Mouse (Mus musculus) forebrain, postnatal 0 days (tissue): ENCODE data around the gene Clasp2. TPM values are rescaled to one million over a fixed set of nuclear protein-coding genes. Genes with fewer than 3 reads are reported as not detected.

ENCODE experiments used
- ATAC-seq: fragments of 200-750 bp; cut with Nextera tagmentation; 2 replicates; pipeline ENCODE4 v1.8.0; 2017; ENCODE audit warnings: mild to moderate bottlenecking, moderate library complexity
- DNase-seq: peaks from one replicate; pipeline ENCODE4 v3.0.0-alpha.2; 2015
- H3K27ac ChIP-seq: fragments of 300-500 bp; sonication (generic); 2 replicates; pipeline ENCODE4 v1.5.1; 2014; ENCODE audit warnings: low read depth, mild to moderate bottlenecking, antibody characterized with exemption, low read length, moderate library complexity, mixed read lengths
- H3K27me3 ChIP-seq: fragments of 300-500 bp; sonication (generic); 2 replicates; pipeline ENCODE4 v1.6.1; 2014; ENCODE audit warnings: mild to moderate bottlenecking, low read length, mixed read lengths; ENCODE audit not compliant: insufficient read depth
- H3K36me3 ChIP-seq: fragments of 300-500 bp; sonication (generic); 2 replicates; pipeline ENCODE4 v1.6.1; 2014; ENCODE audit warnings: mild to moderate bottlenecking, moderate library complexity; ENCODE audit not compliant: insufficient read depth
- H3K4me1 ChIP-seq: fragments of 300-500 bp; sonication (generic); 2 replicates; pipeline ENCODE4 v1.6.1; 2014; ENCODE audit warnings: antibody characterized with exemption; ENCODE audit not compliant: insufficient read depth
- H3K4me2 ChIP-seq: fragments of 300-500 bp; sonication (generic); 2 replicates; pipeline ENCODE4 v1.6.1; 2014; ENCODE audit warnings: low read depth, mild to moderate bottlenecking, moderate library complexity
- H3K4me3 ChIP-seq: fragments of 300-500 bp; sonication (generic); 2 replicates; pipeline ENCODE4 v1.5.1; 2014; ENCODE audit warnings: low read depth, low read length, mixed read lengths
- H3K9ac ChIP-seq: fragments of 300-500 bp; sonication (generic); 2 replicates; pipeline ENCODE4 v1.6.1; 2014; ENCODE audit warnings: mild to moderate bottlenecking
- H3K9me3 ChIP-seq: fragments of 300-500 bp; sonication (generic); 2 replicates; pipeline ENCODE4 v1.6.1; 2016; ENCODE audit warnings: low read length
- CTCF ChIP-seq: sonication (generic); IDR thresholded peaks from 2 replicates; pipeline ENCODE4 v1.5.1; 2016; ENCODE audit warnings: antibody characterized with exemption, control low read depth, low read depth
- WGBS: fragments of 180-500 bp; shearing (Covaris S2); extraction: QIAGEN DNeasy Blood & Tissue Kit; methylation state at CpG from one replicate; pipeline ENCODE4 v1.1.7; 2014; 5-methylcytosine and 5-hydroxymethylcytosine counted together
- polyA plus RNA-seq: library from polyadenylated mRNA; unstranded; fragments of >200 nt; fragmentation: Nextera tagmentation; extraction: Ambion mirVana; gene quantifications from 2 replicates; pipeline ENCODE4 v1.2.1, GENCODE M21; 2015
- total RNA-seq: library from RNA; depleted of rRNA; stranded (reverse); fragments of >200 nt; gene quantifications from 2 replicates; pipeline ENCODE4 v1.2.3, GENCODE M21; 2014

Clasp2 gene
- total and polyA plus RNA-seq, 2 experiments from 2014 or later, result 95.6 to 278 TPM

DNA sequence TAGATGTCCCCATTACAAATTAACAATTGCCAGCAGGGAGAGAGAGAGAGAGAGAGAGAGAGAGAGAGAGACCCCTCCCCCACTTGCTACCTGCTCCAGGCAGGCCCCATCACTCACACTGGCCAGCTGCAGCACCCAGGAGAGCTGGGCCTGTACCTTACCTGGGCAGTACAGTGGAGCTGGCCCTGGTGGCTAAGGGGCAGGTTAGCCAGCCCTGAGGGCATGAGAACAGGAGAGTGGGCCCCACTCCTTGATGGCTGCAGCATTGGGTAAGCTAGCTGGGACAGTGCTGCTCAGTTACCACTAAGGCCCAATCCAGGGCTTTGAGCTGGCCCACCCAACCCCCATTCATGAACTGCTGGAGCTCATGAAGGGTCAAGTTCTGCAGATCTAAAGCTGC is 5.4 kb upstream of the Clasp2 start:
- no peak overlapping the region for H3K4me3 ChIP-seq
- no peak for TF ChIP-seq CTCF

DNA sequence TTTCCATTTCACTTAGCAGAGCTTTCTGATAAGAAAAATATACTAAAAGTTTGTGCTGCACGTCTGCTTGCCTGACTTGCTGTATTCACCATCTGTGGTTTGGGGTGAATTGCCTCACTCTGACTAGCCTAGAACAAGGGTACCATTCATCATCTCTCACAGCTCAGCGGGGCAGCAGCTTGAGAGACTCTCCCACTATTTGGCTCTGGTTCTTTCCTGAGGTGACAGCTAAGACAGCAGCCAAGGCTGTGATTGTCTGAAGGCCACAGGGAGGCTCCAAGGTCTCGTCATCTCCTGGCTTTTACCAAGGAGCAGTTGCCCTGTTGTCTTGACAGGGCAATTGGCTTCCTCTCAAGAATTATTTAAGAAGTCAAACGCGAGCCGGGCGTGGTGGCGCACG is 3.3 kb upstream of the Clasp2 start:
- ATAC-seq (no peak), DNase-seq (no peak)
- Histone ChIP-seq H3K4me1 (peaks cover 4% of the 10 kb centered on the region; the same call in 1 of the 2 replicates), H3K9me3 (no peaks in the 10 kb centered on the region), H3K9ac (no peak overlapping the region), H3K27me3 (no peaks in the 10 kb centered on the region), H3K27ac (no peak overlapping the region), H3K4me3 (no peak overlapping the region), H3K4me2 (no peak overlapping the region), H3K36me3 (no peaks in the 10 kb centered on the region)
- 62% methylated on average over 9 of the region's 9 CpGs for WGBS
- TF ChIP-seq CTCF, result no peak

More for the DNA sequence above, 5.4 kb upstream of the Clasp2 start:
- no peak for ATAC-seq
- Histone ChIP-seq H3K4me2 (no peak overlapping the region), H3K9ac (no peak overlapping the region), H3K4me1 (no peaks in the 10 kb centered on the region), H3K27me3 (no peaks in the 10 kb centered on the region), H3K36me3 (no peaks in the 10 kb centered on the region), H3K9me3 (no peaks in the 10 kb centered on the region), H3K27ac (no peak overlapping the region)
- DNase-seq, result no peak

DNA sequence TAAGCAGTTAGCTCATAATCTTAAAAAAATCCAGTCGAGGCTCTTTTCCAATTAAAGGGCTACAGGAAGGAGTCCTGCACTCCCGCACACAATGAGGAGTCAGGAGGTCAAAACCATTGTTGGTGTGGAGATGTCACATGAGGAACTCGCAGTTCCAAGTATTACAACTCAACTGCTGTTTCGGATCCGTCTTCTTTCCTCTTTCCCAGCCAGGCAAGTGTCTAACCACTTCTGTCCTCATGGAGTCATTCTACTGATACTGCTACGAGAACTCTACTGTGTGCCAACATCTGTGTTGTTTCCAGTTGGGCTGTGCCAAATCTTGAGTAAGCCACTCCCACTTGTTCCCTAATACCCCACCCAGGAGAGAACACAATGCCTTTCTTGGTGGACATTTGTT is 2.3 kb upstream of the Clasp2 start:
- Histone ChIP-seq H3K27me3 (no peaks in the 10 kb centered on the region), H3K36me3 (no peaks in the 10 kb centered on the region), H3K4me1 (peaks cover 4% of the 10 kb centered on the region; the same call in 1 of the 2 replicates), H3K9ac (no peak overlapping the region), H3K27ac (no peak overlapping the region), H3K9me3 (no peaks in the 10 kb centered on the region), H3K4me2 (no peak overlapping the region), H3K4me3 (no peak overlapping the region)
- TF ChIP-seq CTCF, result no peak
- ATAC-seq (no peak), DNase-seq (no peak)
- 84% methylated on average over 6 of the region's 6 CpGs for whole genome bisulfite sequencing

DNA sequence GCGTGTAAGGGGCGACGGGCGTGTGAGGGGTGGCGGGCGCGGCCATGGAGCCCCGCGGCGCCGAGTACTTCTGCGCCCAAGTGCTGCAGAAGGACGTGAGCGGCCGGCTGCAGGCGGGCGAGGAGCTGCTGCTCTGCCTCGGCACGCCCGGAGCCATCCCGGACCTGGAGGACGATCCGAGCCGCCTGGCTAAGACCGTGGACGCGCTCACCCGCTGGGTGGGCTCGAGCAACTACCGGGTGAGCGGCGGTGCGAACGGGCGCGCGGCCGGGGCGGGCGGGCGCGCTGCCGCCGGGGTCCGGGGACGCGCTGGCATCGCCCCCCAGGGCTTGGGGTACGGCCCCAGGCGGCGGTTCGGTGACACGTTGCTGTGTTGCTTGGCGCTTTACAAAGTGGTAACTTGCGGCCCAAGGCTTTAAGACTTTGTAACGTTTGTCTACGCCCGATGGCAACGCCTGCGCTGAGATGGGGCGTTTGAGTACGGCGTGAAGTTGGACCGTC is 414 bp downstream of the Clasp2 start:
- under 1% methylated on average over 62 of the region's 64 CpGs for WGBS
- Histone ChIP-seq H3K4me2 (peak overlapping the region; percentile 89), H3K9ac (peak overlapping the region; percentile 62), H3K27ac (peak overlapping the region; percentile 40; the same call in 1 of the 2 replicates), H3K4me1 (peaks cover 4% of the 10 kb centered on the region; the same call in 1 of the 2 replicates), H3K36me3 (no peaks in the 10 kb centered on the region), H3K27me3 (no peaks in the 10 kb centered on the region), H3K4me3 (peak overlapping the region; percentile 96), H3K9me3 (no peaks in the 10 kb centered on the region)
- ATAC-seq, result peak; percentile 73
- DNase-seq, result no peak
- no peak for TF ChIP-seq CTCF

DNA sequence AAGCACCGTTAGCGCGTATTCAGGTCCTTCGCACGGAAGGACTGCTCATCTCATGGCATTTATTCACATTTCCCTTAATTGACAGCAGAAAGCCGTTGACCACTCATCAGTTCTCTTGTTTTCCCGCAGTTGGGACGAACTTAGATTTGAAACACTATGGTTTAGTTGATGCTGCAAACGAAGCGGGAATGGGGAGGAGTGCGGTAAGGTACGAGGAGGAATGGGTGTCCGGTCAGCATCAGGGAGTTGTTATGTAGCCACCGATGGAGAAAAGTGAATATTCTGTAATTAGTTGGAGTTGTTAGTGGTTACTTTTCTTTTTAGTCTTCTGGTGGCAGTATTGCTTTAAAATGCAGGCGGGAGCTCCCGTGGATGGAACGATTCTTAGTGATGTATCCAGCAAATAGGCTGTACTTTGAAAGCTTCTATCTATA is 1.1 kb downstream of the Clasp2 start:
- H3K4me3 ChIP-seq, result peak overlapping the region; percentile 96
- DNase-seq (peak; percentile 77), ATAC-seq (peak; percentile 43; the same call in 1 of the 2 replicates)
- TF ChIP-seq CTCF, result peak; percentile 68
- no peaks in the 10 kb centered on the region for H3K9me3 ChIP-seq
- H3K27ac ChIP-seq, result no peak overlapping the region
- no peaks in the 10 kb centered on the region for H3K27me3 ChIP-seq
- H3K36me3 ChIP-seq, result no peaks in the 10 kb centered on the region
- H3K4me1 ChIP-seq, result peaks cover 4% of the 10 kb centered on the region; the same call in 1 of the 2 replicates
- 1% methylated on average over 17 of the region's 17 CpGs for WGBS
- peak overlapping the region; percentile 62 for H3K9ac ChIP-seq
- peak overlapping the region; percentile 89 for H3K4me2 ChIP-seq

DNA sequence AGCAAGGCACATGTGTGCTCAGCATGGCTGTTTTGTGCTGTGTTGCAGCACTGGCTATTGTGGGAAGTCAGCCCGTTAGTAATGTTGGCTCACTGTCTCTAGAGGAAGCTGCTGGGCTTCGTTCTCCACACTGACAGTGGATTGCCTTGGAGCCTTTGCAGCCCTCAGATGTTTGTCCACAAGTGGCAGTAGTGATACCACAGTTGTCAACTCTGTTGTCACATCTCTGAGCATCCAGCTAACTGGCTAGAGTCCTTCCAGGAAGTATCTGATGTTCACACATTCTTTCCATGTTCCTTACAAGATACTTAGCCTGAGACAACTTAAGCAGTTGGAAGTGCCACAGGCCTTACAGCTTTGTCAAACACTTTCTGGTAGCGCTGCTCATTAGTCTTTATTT is 2.0 kb downstream of the Clasp2 start:
- no peak for DNase-seq
- H3K4me1 ChIP-seq, result peaks cover 4% of the 10 kb centered on the region; the same call in 1 of the 2 replicates
- no peak overlapping the region for H3K27ac ChIP-seq
- H3K9ac ChIP-seq, result no peak overlapping the region
- ATAC-seq, result no peak
- H3K36me3 ChIP-seq, result no peaks in the 10 kb centered on the region
- H3K9me3 ChIP-seq, result no peaks in the 10 kb centered on the region
- 43% methylated on average over 3 of the region's 3 CpGs for WGBS
- H3K4me2 ChIP-seq, result no peak overlapping the region
- no peaks in the 10 kb centered on the region for H3K27me3 ChIP-seq
- TF ChIP-seq CTCF, result peak; percentile 15; the same call in 1 of the 2 replicates
- no peak overlapping the region for H3K4me3 ChIP-seq

DNA sequence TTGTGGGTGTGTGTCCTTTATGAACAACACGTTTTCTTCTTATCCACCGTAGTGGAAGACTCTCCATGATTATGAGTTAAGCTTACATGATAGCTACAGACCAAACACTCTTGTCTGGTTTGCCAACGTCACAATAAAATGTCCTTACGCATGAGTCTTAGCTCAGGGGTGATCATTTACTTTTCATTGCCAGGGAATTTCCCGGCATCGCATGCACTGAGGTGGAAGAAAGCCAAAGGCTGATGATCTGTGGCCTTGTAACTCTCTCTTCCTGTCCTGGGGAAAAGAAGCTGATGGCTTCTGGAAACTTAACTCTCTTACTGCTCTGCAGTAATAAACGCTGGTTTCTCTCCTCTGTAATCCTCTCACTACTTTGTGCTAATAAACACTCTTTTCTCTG is 8.1 kb downstream of the Clasp2 start:
- no peaks in the 10 kb centered on the region for H3K9me3 ChIP-seq
- 42% methylated on average over 7 of the region's 7 CpGs for WGBS
- no peak for TF ChIP-seq CTCF
- H3K9ac ChIP-seq, result no peak overlapping the region
- H3K4me3 ChIP-seq, result no peak overlapping the region
- H3K4me1 ChIP-seq, result no peaks in the 10 kb centered on the region
- no peak overlapping the region for H3K4me2 ChIP-seq
- H3K27ac ChIP-seq, result no peak overlapping the region
- DNase-seq, result no peak
- ATAC-seq, result no peak
- H3K27me3 ChIP-seq, result no peaks in the 10 kb centered on the region
- no peaks in the 10 kb centered on the region for H3K36me3 ChIP-seq
